Mouse (Mus musculus) megakaryocyte, embryonic 14.5 days (primary cell): ENCODE results near the gene Mcfd2.

ENCODE experiments used
- FLI1 ChIP-seq: IDR thresholded peaks from 2 replicates; pipeline ENCODE4 v1.6.1; 2012; ENCODE audit warnings: low read length, inconsistent platforms, mixed read lengths
- GATA1 ChIP-seq: IDR thresholded peaks from 3 replicates; pipeline ENCODE4 v1.6.1; 2012; ENCODE audit warnings: mixed read lengths, low read length, inconsistent platforms, borderline replicate concordance

DNA sequence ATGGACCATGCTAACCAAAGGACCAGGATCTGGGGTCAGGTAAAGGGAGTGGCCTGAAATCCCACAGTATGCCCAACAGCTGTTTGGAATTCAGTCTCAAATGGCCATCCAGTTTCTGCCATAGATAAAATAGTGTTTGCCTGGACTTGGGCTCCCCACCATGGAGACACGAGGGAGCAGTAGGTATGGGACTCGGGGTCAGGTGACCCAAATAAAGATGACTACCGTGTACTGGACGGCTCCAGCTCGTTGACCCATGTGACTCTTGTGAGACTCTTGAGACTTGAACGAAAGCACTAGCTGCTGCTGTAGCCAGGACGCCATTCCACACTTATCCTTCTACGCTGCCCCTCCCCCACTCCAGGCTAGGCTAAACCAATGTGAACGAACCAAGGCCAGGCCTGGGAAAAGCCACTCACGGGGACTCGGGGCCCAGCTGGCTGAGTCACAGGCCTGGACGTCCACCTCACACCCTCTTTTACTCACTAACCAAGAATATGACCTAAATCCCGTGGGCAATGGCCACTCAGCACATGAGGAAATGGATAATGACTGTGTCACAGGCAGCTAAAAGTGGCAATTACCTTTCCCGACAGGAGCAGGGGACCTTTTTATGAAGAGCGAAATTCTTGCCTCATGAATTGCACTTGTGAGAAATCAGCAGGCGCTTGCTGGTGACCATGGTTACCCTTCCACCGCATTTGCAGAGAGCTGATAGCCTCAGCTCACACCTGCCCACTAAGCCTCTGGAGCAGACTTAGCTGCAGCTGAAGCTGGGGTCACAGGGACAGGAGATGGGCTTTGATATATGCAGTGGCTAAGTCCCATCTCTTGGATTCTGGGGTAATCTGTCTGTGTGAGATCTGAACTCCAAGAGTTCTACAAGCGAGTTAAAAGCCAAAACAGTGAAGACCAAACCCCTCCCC is 28.7 kb downstream of the Mcfd2 start:
- TF ChIP-seq FLI1: no peak
- no peak for TF ChIP-seq GATA1
